Mouse (Mus musculus): ENCODE results near the gene Hist1h1e.
A peak's percentile ranks its signal among the peaks of the same experiment; 100 is the strongest.

Gene Hist1h1e

GRCm38 (mm10) chr13:23622175-23622671 lies at the start of gene Hist1h1e:
TSS of gene Hist1h1e (minus strand) at chr13:23622558.
- peak; percentile 49 to 57 for DNase-seq (ENCODE audit: low read depth in 2 of 2, low spot score in 2 of 2)

- no peak for DNase-seq (ENCODE audit: low read depth in 2 of 2, low spot score in 2 of 2)
Measured at GRCm38 (mm10) chr13:23662536-23662935, 40.2 kb upstream of the Hist1h1e start.

GRCm38 (mm10) chr13:23659636-23660366 lies 37.4 kb upstream of the Hist1h1e start:
- DNase-seq (ENCODE audit: low read depth in 2 of 2, low spot score in 2 of 2), result no peak

- peak in 1 of 2 experiments; percentile 7 for DNase-seq (ENCODE audit: low read depth in 2 of 2, low spot score in 2 of 2)
Measured at GRCm38 (mm10) chr13:23630653-23631052, 8.3 kb upstream of the Hist1h1e start.

GRCm38 (mm10) chr13:23622861-23623450 lies 598 bp upstream of the Hist1h1e start:
- no peak for DNase-seq (ENCODE audit: low read depth in 2 of 2, low spot score in 2 of 2)

- peak; percentile 57 to 73 for DNase-seq (ENCODE audit: low read depth in 2 of 2, low spot score in 2 of 2)
Measured at GRCm38 (mm10) chr13:23621532-23622174, 705 bp downstream of the Hist1h1e start.

GRCm38 (mm10) chr13:23620733-23621531 lies 1.4 kb downstream of the Hist1h1e start, which contains the start of gene Hist1h2be:
TSS of gene Hist1h2be (minus strand) at chr13:23621124.
- DNase-seq (ENCODE audit: low read depth in 2 of 2, low spot score in 2 of 2), result peak; percentile 48 to 60

- DNase-seq (ENCODE audit: low read depth in 2 of 2, low spot score in 2 of 2), result no peak
Measured at GRCm38 (mm10) chr13:23620056-23620732, 2.2 kb downstream of the Hist1h1e start.

GRCm38 (mm10) chr13:23611638-23612037 lies 10.7 kb downstream of the Hist1h1e start:
- no peak for DNase-seq (ENCODE audit: low read depth in 2 of 2, low spot score in 2 of 2)

GRCm38 (mm10) chr13:23610393-23610792 lies 12.0 kb downstream of the Hist1h1e start:
- no peak for DNase-seq (ENCODE audit: low read depth in 2 of 2, low spot score in 2 of 2)

GRCm38 (mm10) chr13:23609844-23610243 lies 12.5 kb downstream of the Hist1h1e start:
- DNase-seq (ENCODE audit: low read depth in 2 of 2, low spot score in 2 of 2), result no peak

GRCm38 (mm10) chr13:23609209-23609608 lies 13.1 kb downstream of the Hist1h1e start:
- DNase-seq (ENCODE audit: low read depth in 2 of 2, low spot score in 2 of 2), result no peak

- DNase-seq (ENCODE audit: low read depth in 2 of 2, low spot score in 2 of 2), result no peak
Measured at GRCm38 (mm10) chr13:23605052-23605451, 17.3 kb downstream of the Hist1h1e start.

- no peak for DNase-seq (ENCODE audit: low read depth in 2 of 2, low spot score in 2 of 2)
Measured at GRCm38 (mm10) chr13:23604452-23604851, 17.9 kb downstream of the Hist1h1e start.

- no peak for DNase-seq (ENCODE audit: low read depth in 2 of 2, low spot score in 2 of 2)
Measured at GRCm38 (mm10) chr13:23603182-23603699, 19.1 kb downstream of the Hist1h1e start.

GRCm38 (mm10) chr13:23597957-23598356 lies 24.4 kb downstream of the Hist1h1e start:
- DNase-seq (ENCODE audit: low read depth in 2 of 2, low spot score in 2 of 2), result peak; percentile 72 to 83

- DNase-seq (ENCODE audit: low read depth in 2 of 2, low spot score in 2 of 2), result no peak
Measured at GRCm38 (mm10) chr13:23595622-23596372, 26.6 kb downstream of the Hist1h1e start.

GRCm38 (mm10) chr13:23595185-23595584 lies 27.2 kb downstream of the Hist1h1e start:
- DNase-seq (ENCODE audit: low read depth in 2 of 2, low spot score in 2 of 2), result no peak

- no peak for DNase-seq (ENCODE audit: low read depth in 2 of 2, low spot score in 2 of 2)
Measured at GRCm38 (mm10) chr13:23593051-23593770, 29.1 kb downstream of the Hist1h1e start.
